Mouse (Mus musculus): ENCODE measurements around the gene Hadha.

DNA sequence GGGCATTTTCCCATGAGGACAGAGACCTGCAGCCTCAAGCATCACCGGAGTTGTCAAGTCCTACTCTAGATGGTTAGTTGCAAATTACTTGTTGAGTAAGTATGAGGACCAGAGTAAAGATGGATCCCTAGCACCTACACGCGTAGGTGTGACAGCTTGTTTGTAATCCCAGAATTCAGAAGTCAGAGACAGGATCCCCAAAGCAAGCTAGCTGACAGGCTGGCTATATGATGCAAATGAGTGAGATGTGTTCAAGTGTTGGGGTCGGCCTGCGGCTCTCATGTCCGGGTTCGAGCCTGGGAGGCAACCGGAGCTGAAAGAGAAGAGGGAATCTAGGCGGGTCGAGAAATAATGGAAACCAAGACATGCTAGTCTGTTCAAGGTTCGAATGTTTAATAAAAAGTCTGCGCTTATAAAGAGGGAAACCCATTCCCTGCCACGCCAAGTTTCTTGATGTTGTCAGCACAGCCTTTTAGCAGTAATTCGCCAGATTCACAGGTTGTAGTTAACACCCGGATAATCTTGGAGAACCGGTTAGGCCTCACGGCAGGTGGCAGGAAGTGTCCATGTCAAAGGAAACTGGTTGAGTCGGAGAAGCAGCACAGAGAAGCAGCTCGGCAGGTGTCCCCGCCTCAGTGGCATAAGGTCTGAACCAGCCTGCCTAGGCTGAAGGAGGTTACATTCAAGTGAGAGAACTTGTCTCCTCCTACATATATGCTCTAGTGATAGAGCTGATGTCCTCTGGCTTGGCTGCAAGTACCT is 18.1 kb upstream of the Hadha start:
- TF ChIP-seq CTCF (IDR thresholded peaks at IDR 0.05; ENCODE audit: control insufficient read depth, insufficient read depth, insufficient replicate concordance, low read depth, low read length) (no peak), POLR2A (IDR thresholded peaks at IDR 0.05; ENCODE audit: control insufficient read depth, low read depth, low read length) (no peak)
